Mouse (Mus musculus) T-helper 17 cell (primary cell): Measurements from ENCODE around the gene Ntf5.

Experiments
- in situ Hi-C, 2 experiments: fragments of 300-600 bp; cut with MboI, MseI; formaldehyde crosslinking; loops; 1 replicate in 1 of 2; 2 replicates in 1 of 2; pipeline ENCODE4 v1.15.1; 2025; ENCODE audit warnings: high pct_unique_total_duplicates in 2 of 2

The Ntf5 gene

GRCm38 (mm10) chr7:45401521-45402085 is 11.9 kb upstream of the Ntf5 start:
- in situ Hi-C loops, result no loop called here

GRCm38 (mm10) chr7:45403532-45404261 is 9.8 kb upstream of the Ntf5 start:
- in situ Hi-C loops, result no loop called here

GRCm38 (mm10) chr7:45405091-45406075 is 8.1 kb upstream of the Ntf5 start, which contains the start of gene Kcna7:
TSS of gene Kcna7 (plus strand) at chr7:45405653.
- in situ Hi-C loops, result no loop called here

- in situ Hi-C loops, result no loop called here
Measured at GRCm38 (mm10) chr7:45406157-45407156, 7.0 kb upstream of the Ntf5 start.

GRCm38 (mm10) chr7:45407836-45408235 is 5.7 kb upstream of the Ntf5 start:
- in situ Hi-C loops, result no loop called here

- in situ Hi-C loops, result no loop called here
Measured at GRCm38 (mm10) chr7:45408351-45408750, 5.1 kb upstream of the Ntf5 start.

- in situ Hi-C loops, result no loop called here
Measured at GRCm38 (mm10) chr7:45408949-45409348, 4.5 kb upstream of the Ntf5 start.

GRCm38 (mm10) chr7:45409497-45410163 is 3.9 kb upstream of the Ntf5 start:
- in situ Hi-C loops, result no loop called here

- in situ Hi-C loops, result no loop called here
Measured at GRCm38 (mm10) chr7:45412421-45412820, 1.1 kb upstream of the Ntf5 start.

GRCm38 (mm10) chr7:45413864-45414739 is 607 bp downstream of the Ntf5 start:
- in situ Hi-C loops, result no loop called here

- in situ Hi-C loops, result no loop called here
Measured at GRCm38 (mm10) chr7:45414740-45415224, 1.3 kb downstream of the Ntf5 start.

GRCm38 (mm10) chr7:45415636-45416035 is 2.1 kb downstream of the Ntf5 start:
- in situ Hi-C loops, result no loop called here

GRCm38 (mm10) chr7:45417962-45418492 is 4.5 kb downstream of the Ntf5 start:
- in situ Hi-C loops, result no loop called here

- in situ Hi-C loops, result no loop called here
Measured at GRCm38 (mm10) chr7:45419859-45420614, 6.5 kb downstream of the Ntf5 start.

- in situ Hi-C loops, result no loop called here
Measured at GRCm38 (mm10) chr7:45420615-45420919, 7.1 kb downstream of the Ntf5 start, which contains the start of gene Lhb. TSS of gene Lhb (plus strand) at chr7:45420820.

- in situ Hi-C loops, result no loop called here
Measured at GRCm38 (mm10) chr7:45421194-45421593, 7.7 kb downstream of the Ntf5 start.

GRCm38 (mm10) chr7:45426556-45426955 is 13.1 kb downstream of the Ntf5 start:
- in situ Hi-C loops, result no loop called here

GRCm38 (mm10) chr7:45433835-45434202 is 20.3 kb downstream of the Ntf5 start:
- in situ Hi-C loops, result no loop called here
